Mouse (Mus musculus) heart, postnatal 14 days (tissue): ENCODE measurements around the gene Gpr89. TPM values are rescaled to one million over a fixed set of nuclear protein-coding genes. Genes with fewer than 3 reads are reported as not detected.

Experiments used
- DNase-seq, 2 experiments: peaks; one replicate each; pipeline ENCODE4 v3.0.0; 2021 to 2022
- intact Hi-C: fragments of 180-260 bp; cut with DNase I; formaldehyde crosslinking; loops from one replicate; pipeline ENCODE4 v1.15.1; 2025
- total RNA-seq, 2 experiments: library from RNA; stranded (reverse); gene quantifications; 2 replicates each; pipeline ENCODE4 v1.2.3; 2021

Gpr89 gene
- total RNA-seq, 2 experiments from 2014 or later = 19.0 to 21.0 TPM

- intact Hi-C loops = no loop called here
- no peak for DNase-seq
Measured at GRCm38 (mm10) chr3:96829856-96830255, 75.3 kb downstream of the Gpr89 start.

- DNase-seq = no peak
- intact Hi-C loops = no loop called here
Measured at GRCm38 (mm10) chr3:96828984-96829383, 76.2 kb downstream of the Gpr89 start, which contains the start of the genes Pdzk1 and Cd160. Pdzk1 (plus strand) TSS chr3:96829284. Cd160 (minus strand) TSS chr3:96829351.

- intact Hi-C loops = no loop called here
- DNase-seq = no peak
Measured at GRCm38 (mm10) chr3:96828308-96828864, 76.8 kb downstream of the Gpr89 start.

GRCm38 (mm10) chr3:96825261-96825660 lies 79.9 kb downstream of the Gpr89 start:
- intact Hi-C loops = no loop called here
- no peak for DNase-seq

- DNase-seq = no peak
- intact Hi-C loops = no loop called here
Measured at GRCm38 (mm10) chr3:96824614-96825013, 80.5 kb downstream of the Gpr89 start.

GRCm38 (mm10) chr3:96823701-96824100 lies 81.4 kb downstream of the Gpr89 start:
- DNase-seq = no peak
- intact Hi-C loops = no loop called here

GRCm38 (mm10) chr3:96821581-96821980 lies 83.6 kb downstream of the Gpr89 start:
- intact Hi-C loops = no loop called here

GRCm38 (mm10) chr3:96820116-96820915 lies 84.8 kb downstream of the Gpr89 start:
- intact Hi-C loops = no loop called here
- no peak for DNase-seq

More at GRCm38 (mm10) chr3:96821581-96821980, 83.6 kb downstream of the Gpr89 start:
- DNase-seq = no peak

Other genes with a start within 250 kb of the Gpr89 start
- under 1 TPM; 0.84 to 0.93 TPM for gene Ankrd35, start 235.2 kb downstream of the Gpr89 start, total RNA-seq
- 10 to 100 TPM; 18.1 to 22.1 TPM for gene Pias3, start 209.0 kb downstream of the Gpr89 start, total RNA-seq
- gene Nudt17, start 196.8 kb downstream of the Gpr89 start, total RNA-seq = 1 to 10 TPM; 2.1 to 2.2 TPM
- gene Polr3c, start 177.7 kb downstream of the Gpr89 start, total RNA-seq = 10 to 100 TPM; 21.8 to 24.3 TPM
- gene Rnf115, start 177.7 kb downstream of the Gpr89 start, total RNA-seq = 10 to 100 TPM; 20.7 to 23.2 TPM
- gene Pdzk1, start 76.1 kb downstream of the Gpr89 start, total RNA-seq = under 1 TPM in 1 of 2 experiments, not detected in 1; 0.12 TPM
- not detected for gene Cd160, start 76.0 kb downstream of the Gpr89 start, total RNA-seq
- gene Gja5, start 653 bp downstream of the Gpr89 start, total RNA-seq = 10 to 100 TPM; 12.2 to 18.4 TPM
- gene Gja8, start 20.7 kb upstream of the Gpr89 start, total RNA-seq = not detected